ENCODE assay signal across 18 mouse cellular contexts in the genomic region with DNA sequence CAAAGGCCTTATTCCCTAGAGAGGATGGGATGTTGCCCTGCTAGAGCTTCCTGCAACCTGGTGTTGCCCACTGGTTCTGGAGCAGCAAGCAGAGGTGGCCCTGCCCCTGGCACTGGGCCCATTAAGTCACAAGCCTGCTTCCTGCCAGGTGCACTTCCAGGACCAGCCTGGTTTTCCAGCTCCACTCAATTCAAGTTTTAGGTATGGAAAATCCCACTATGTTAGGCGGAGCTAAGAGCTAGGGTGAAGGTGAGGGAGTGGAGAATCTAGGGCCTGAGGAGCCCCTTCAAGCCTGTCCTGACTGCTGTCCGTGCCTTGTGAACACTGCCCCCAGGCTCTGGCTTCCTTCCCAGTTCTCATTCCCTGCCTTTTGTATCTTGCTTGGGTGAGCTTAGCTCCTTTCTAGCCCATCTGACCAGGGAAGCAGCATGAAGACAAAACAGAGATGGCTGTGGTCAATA. TPM values are rescaled to one million over a fixed set of nuclear protein-coding genes. Genes with fewer than 3 reads are reported as not detected.
DNase-seq lines count a peak whose midpoint lies in the region; ATAC-seq lines count a peak whose summit lies in the region.
"Had no signal": no experiment of that assay in that cellular context is flagged by ENCODE, and none has a peak within 500 bp of the region (broad histone marks: within the 10 kb centered on the region; RNA-seq: fewer than 3 reads in every experiment).

No protein-coding gene starts in this region.

- peaks cover 29% of the 10 kb centered on the region for H3K4me1 ChIP-seq in kidney, embryonic 15.5 days
- peaks cover 40% of the 10 kb centered on the region for H3K4me1 ChIP-seq in brown adipose tissue, adult 24 weeks (ENCODE audit: control insufficient read depth, insufficient read depth, insufficient read length, low read length)

- H3K27ac ChIP-seq in kidney, embryonic 15.5 days: no peak overlapping the region
- H3K27ac ChIP-seq in brown adipose tissue, adult 24 weeks (replicated peaks; ENCODE audit: low read depth, low read length): peak overlapping the region; percentile 51; the same call in 1 of the 2 replicates
- H3K27ac ChIP-seq: heart, embryonic 15.5 days; hindbrain, embryonic 15.5 days; limb, embryonic 12.5 days; liver, embryonic 15.5 days had no signal

- no peak overlapping the region for H3K4me3 ChIP-seq in kidney, embryonic 15.5 days (replicated peaks)
- H3K4me3 ChIP-seq in brown adipose tissue, adult 24 weeks (ENCODE audit: insufficient read depth, low read depth, low read length): no peak overlapping the region
- H3K4me3 ChIP-seq: heart, embryonic 15.5 days; hindbrain, embryonic 15.5 days; limb, embryonic 12.5 days; liver, embryonic 15.5 days; megakaryocyte, embryonic 14.5 days had no signal

- H3K9ac ChIP-seq in kidney, embryonic 15.5 days: no peak overlapping the region
- H3K9ac ChIP-seq: heart, embryonic 15.5 days; hindbrain, embryonic 15.5 days; limb, embryonic 12.5 days; liver, embryonic 15.5 days had no signal

- no peak for ATAC-seq in kidney, embryonic 15.5 days (replicated peaks; ENCODE audit: low FRiP score)
- ATAC-seq: activated CD4-positive, CD25-positive, alpha-beta regulatory T cell, adult 4 months; CD4-positive, CD25-positive, alpha-beta regulatory T cell, adult 4 months; forebrain, embryonic 16.5 days had no signal

- H3K4me2 ChIP-seq in kidney, embryonic 15.5 days: no peak overlapping the region
- H3K4me2 ChIP-seq: heart, embryonic 15.5 days; hindbrain, embryonic 15.5 days; limb, embryonic 12.5 days; liver, embryonic 15.5 days had no signal

- peaks cover 40% of the 10 kb centered on the region for H3K36me3 ChIP-seq in kidney, embryonic 15.5 days

- DNase-seq in kidney, adult 11 months: peak; percentile 78
- DNase-seq in cerebellum, postnatal 14 days: peak; percentile 77 to 79
- DNase-seq in lung, postnatal 25 days (ENCODE audit: low spot score): peak; percentile 29
- DNase-seq in spleen, postnatal 10 days (ENCODE audit: low spot score in 2 of 2): no peak
- DNase-seq in adrenal gland, adult 18-20 months (ENCODE audit: low spot score in 2 of 2): no peak
- DNase-seq: embryo, embryonic 11 days; gastrocnemius, postnatal 10 days; retina, postnatal 1 day had no signal

- no peaks in the 10 kb centered on the region for H3K9me3 ChIP-seq in kidney, embryonic 15.5 days (replicated peaks)
- H3K9me3 ChIP-seq: heart, embryonic 15.5 days; hindbrain, embryonic 15.5 days; limb, embryonic 12.5 days; liver, embryonic 15.5 days; megakaryocyte, embryonic 14.5 days had no signal

- no peaks in the 10 kb centered on the region for H3K27me3 ChIP-seq in kidney, embryonic 15.5 days
- H3K27me3 ChIP-seq: heart, embryonic 15.5 days; hindbrain, embryonic 15.5 days; limb, embryonic 12.5 days; liver, embryonic 15.5 days; megakaryocyte, embryonic 14.5 days had no signal

- 78% methylated on average over 2 of the region's 2 CpGs for WGBS in kidney, embryonic 15.5 days

RNA-seq across cellular contexts. Expression of gene Dvl1, which starts 4.8 kb away (rescaled TPM):
- 5.2 and 5.3 TPM in 2 replicates for polyA plus RNA-seq in kidney, embryonic 15.5 days (2015; fragmentation: Nextera tagmentation; extraction: Ambion mirVana)
- 19.2 and 20.2 TPM in 2 replicates for polyA plus RNA-seq in brown adipose tissue, adult 24 weeks (2012; ENCODE audit: insufficient read depth, insufficient read length, missing spikeins)
- total RNA-seq in adrenal gland, adult 18-20 months (2021): 10 to 100 TPM; 62.3 to 87.0 TPM

RNA-seq across cellular contexts. Expression of gene Tas1r3, which starts 11.2 kb away (rescaled TPM):
- polyA plus RNA-seq in kidney, embryonic 15.5 days (2015; fragmentation: Nextera tagmentation; extraction: Ambion mirVana): 0.18 and 0.19 TPM in 2 replicates
- not detected in 2 replicates for polyA plus RNA-seq in brown adipose tissue, adult 24 weeks (2012; ENCODE audit: insufficient read depth, insufficient read length, missing spikeins)
- total RNA-seq in adrenal gland, adult 18-20 months (2021): under 1 TPM; 0.27 to 0.42 TPM

RNA-seq across cellular contexts. Expression of gene Mxra8, which starts 12.5 kb away (rescaled TPM):
- polyA plus RNA-seq in kidney, embryonic 15.5 days (2015; fragmentation: Nextera tagmentation; extraction: Ambion mirVana): 90.7 and 106 TPM in 2 replicates
- polyA plus RNA-seq in brown adipose tissue, adult 24 weeks (2012; ENCODE audit: insufficient read depth, insufficient read length, missing spikeins): 17.3 and 22.3 TPM in 2 replicates
- total RNA-seq in adrenal gland, adult 18-20 months (2021): 10 to 100 TPM; 40.0 to 43.1 TPM

RNA-seq across cellular contexts. Expression of gene Cptp, which starts 17.3 kb away (rescaled TPM):
- 13.0 and 15.2 TPM in 2 replicates for polyA plus RNA-seq in kidney, embryonic 15.5 days (2015; fragmentation: Nextera tagmentation; extraction: Ambion mirVana)
- polyA plus RNA-seq in brown adipose tissue, adult 24 weeks (2012; ENCODE audit: insufficient read depth, insufficient read length, missing spikeins): 6.0 and 11.5 TPM in 2 replicates
- 10 to 100 TPM; 16.9 to 17.5 TPM for total RNA-seq in adrenal gland, adult 18-20 months (2021)

RNA-seq across cellular contexts. Expression of gene Ints11, which starts 17.4 kb away (rescaled TPM):
- polyA plus RNA-seq in kidney, embryonic 15.5 days (2015; fragmentation: Nextera tagmentation; extraction: Ambion mirVana): 72.5 and 78.0 TPM in 2 replicates
- polyA plus RNA-seq in brown adipose tissue, adult 24 weeks (2012; ENCODE audit: insufficient read depth, insufficient read length, missing spikeins): 12.9 and 15.1 TPM in 2 replicates
- total RNA-seq in adrenal gland, adult 18-20 months (2021): 10 to 100 TPM; 26.4 to 29.7 TPM

Comparison
In these comparisons a context has a peak if more than half of its experiments do, and no peak if none do; other contexts are left out.
1. DNase-seq: peak in kidney, adult 11 months (single experiment), cerebellum, postnatal 14 days (2 of 2) and lung, postnatal 25 days (single experiment); none in spleen, postnatal 10 days (0 of 2) and adrenal gland, adult 18-20 months (0 of 2).